Mouse (Mus musculus) CH12.LX (cell line): Measurements from ENCODE around the gene Eloa. TPM values are rescaled to one million over a fixed set of nuclear protein-coding genes. Genes with fewer than 3 reads are reported as not detected.

ENCODE experiments used
- DNase-seq: peaks from one replicate; pipeline ENCODE4 v3.0.0-alpha.2; 2013; ENCODE audit errors: extremely low read depth
- H3K27ac ChIP-seq: 2 replicates; pipeline ENCODE4 v1.5.1; 2012; ENCODE audit warnings: low read depth, mild to moderate bottlenecking, control low read depth, moderate library complexity; ENCODE audit not compliant: insufficient read depth
- H3K27me3 ChIP-seq: replicated peaks from 2 replicates; pipeline ENCODE3; 2012; ENCODE audit warnings: inconsistent platforms
- H3K36me3 ChIP-seq, 2 experiments: replicated peaks in 1 of 2; 2 replicates each; pipeline versions ENCODE3 to v1.6.1; 2012; ENCODE audit warnings: inconsistent platforms in 1 of 2, low read length in 1 of 2, mild to moderate bottlenecking in 1 of 2, mixed read lengths in 1 of 2, moderate library complexity in 1 of 2; ENCODE audit not compliant: control insufficient read depth in 1 of 2, insufficient read depth in 1 of 2
- H3K4me1 ChIP-seq, 2 experiments: 2 replicates each; pipeline ENCODE4 v1.6.1; 2012; ENCODE audit warnings: inconsistent platforms in 1 of 2, moderate library complexity in 1 of 2; ENCODE audit not compliant: insufficient read depth in 2 of 2, control insufficient read depth in 1 of 2
- H3K4me2 ChIP-seq: 2 replicates; pipeline ENCODE4 v1.6.1; 2012; ENCODE audit warnings: low read depth, mild to moderate bottlenecking, control low read depth; ENCODE audit not compliant: poor library complexity, insufficient read depth, severe bottlenecking
- H3K4me3 ChIP-seq, 3 experiments: fragments of 150-350 bp in 1 of 3; sonication (generic) in 1 of 3; replicated peaks in 1 of 3; 2 replicates each; pipeline versions ENCODE3 to v1.5.1; 2011 to 2012; ENCODE audit warnings: low read depth in 2 of 3, low read length in 2 of 3, mild to moderate bottlenecking in 2 of 3, moderate library complexity in 2 of 3, control low read depth in 1 of 3, improper control_type of control experiment in 1 of 3, inconsistent platforms in 1 of 3, mixed read lengths in 1 of 3; ENCODE audit not compliant: poor library complexity in 1 of 3
- H3K79me2 ChIP-seq: replicated peaks from 2 replicates; pipeline ENCODE4 v1.6.1; 2012; ENCODE audit warnings: mild to moderate bottlenecking, moderate library complexity; ENCODE audit not compliant: control insufficient read depth, poor library complexity, insufficient read depth, severe bottlenecking; ENCODE audit errors: extremely low read depth
- H3K9ac ChIP-seq: 2 replicates; pipeline ENCODE4 v1.6.1; 2012; ENCODE audit warnings: low read depth, mild to moderate bottlenecking, control low read depth, moderate library complexity; ENCODE audit not compliant: insufficient read depth
- H3K9me3 ChIP-seq: replicated peaks from 2 replicates; pipeline ENCODE3; 2012; ENCODE audit warnings: low read length, inconsistent platforms, mixed read lengths
- BHLHE40 ChIP-seq: IDR thresholded peaks from 2 replicates; pipeline ENCODE4 v1.6.1; 2011; ENCODE audit warnings: mild to moderate bottlenecking, low read depth, low read length, improper control_type of control experiment
- CHD1 ChIP-seq: IDR thresholded peaks from 2 replicates; pipeline ENCODE4 v1.6.1; 2012; ENCODE audit warnings: low read depth, low read length, improper control_type of control experiment, inconsistent platforms
- CHD2 ChIP-seq: IDR thresholded peaks from 2 replicates; pipeline ENCODE4 v1.6.1; 2011; ENCODE audit warnings: low read length, improper control_type of control experiment
- CTCF ChIP-seq, 2 experiments: IDR thresholded peaks in 1 of 2; conservative IDR thresholded peaks in 1 of 2; 2 replicates each; pipeline ENCODE4 v1.5.1; 2011 to 2012; ENCODE audit warnings: low read depth in 2 of 2, low read length in 2 of 2, improper control_type of control experiment in 1 of 2, inconsistent platforms in 1 of 2, mild to moderate bottlenecking in 1 of 2, moderate library complexity in 1 of 2
- E2F4 ChIP-seq: IDR thresholded peaks from 2 replicates; pipeline ENCODE4 v1.6.1; 2011; ENCODE audit warnings: low read depth, low read length, improper control_type of control experiment; ENCODE audit not compliant: insufficient replicate concordance
- ELF1 ChIP-seq: IDR thresholded peaks from 2 replicates; pipeline ENCODE4 v1.6.1; 2014; ENCODE audit warnings: low read depth, mild to moderate bottlenecking, inconsistent platforms, low read length, improper control_type of control experiment
- EP300 ChIP-seq: IDR thresholded peaks from 2 replicates; pipeline ENCODE4 v1.6.1; 2011; ENCODE audit warnings: low read length, improper control_type of control experiment
- ETS1 ChIP-seq: conservative IDR thresholded peaks from 2 replicates; pipeline ENCODE4 v1.6.1; 2012; ENCODE audit warnings: low read depth, mild to moderate bottlenecking, inconsistent platforms, low read length, improper control_type of control experiment, moderate library complexity
- GABPA ChIP-seq: IDR thresholded peaks from 2 replicates; pipeline ENCODE4 v1.6.1; 2012; ENCODE audit warnings: low read depth, low read length, improper control_type of control experiment, inconsistent platforms; ENCODE audit not compliant: insufficient replicate concordance
- HCFC1 ChIP-seq: IDR thresholded peaks from 2 replicates; pipeline ENCODE4 v1.6.1; 2012; ENCODE audit warnings: low read depth, mild to moderate bottlenecking, inconsistent platforms, low read length, improper control_type of control experiment
- IRF4 ChIP-seq: IDR thresholded peaks from 2 replicates; pipeline ENCODE4 v1.6.1; 2014; ENCODE audit warnings: low read depth, mild to moderate bottlenecking, inconsistent platforms, low read length, improper control_type of control experiment
- JUN ChIP-seq: IDR thresholded peaks from 2 replicates; pipeline ENCODE4 v1.6.1; 2011; ENCODE audit warnings: low read depth, mild to moderate bottlenecking, low read length, improper control_type of control experiment, moderate library complexity; ENCODE audit not compliant: insufficient read depth
- KAT2A ChIP-seq: IDR thresholded peaks from 2 replicates; pipeline ENCODE4 v1.6.1; 2012; ENCODE audit warnings: low read length, improper control_type of control experiment, inconsistent platforms; ENCODE audit not compliant: insufficient replicate concordance
- MAFK ChIP-seq: IDR thresholded peaks from 2 replicates; pipeline ENCODE4 v1.6.1; 2011; ENCODE audit warnings: low read length, improper control_type of control experiment; ENCODE audit not compliant: insufficient replicate concordance
- MAX ChIP-seq: IDR thresholded peaks from 2 replicates; pipeline ENCODE4 v1.6.1; 2011; ENCODE audit warnings: low read length, improper control_type of control experiment
- MAZ ChIP-seq: IDR thresholded peaks from 2 replicates; pipeline ENCODE4 v1.6.1; 2012; ENCODE audit warnings: low read depth, mild to moderate bottlenecking, inconsistent platforms, low read length, improper control_type of control experiment, moderate library complexity
- MEF2A ChIP-seq: IDR thresholded peaks from 2 replicates; pipeline ENCODE4 v1.6.1; 2014; ENCODE audit warnings: low read depth, mild to moderate bottlenecking, inconsistent platforms, low read length, improper control_type of control experiment, borderline replicate concordance
- MXI1 ChIP-seq: IDR thresholded peaks from 2 replicates; pipeline ENCODE4 v1.6.1; 2011; ENCODE audit warnings: mild to moderate bottlenecking, low read depth, low read length, improper control_type of control experiment
- NELFE ChIP-seq: IDR thresholded peaks from 2 replicates; pipeline ENCODE4 v1.6.1; 2011; ENCODE audit warnings: low read depth, low read length, improper control_type of control experiment
- NRF1 ChIP-seq: IDR thresholded peaks from 2 replicates; pipeline ENCODE4 v1.6.1; 2014; ENCODE audit warnings: low read depth, mild to moderate bottlenecking, inconsistent platforms, low read length, improper control_type of control experiment, moderate library complexity
- PAX5 ChIP-seq: IDR thresholded peaks from 2 replicates; pipeline ENCODE4 v1.6.1; 2012; ENCODE audit warnings: low read length, inconsistent platforms, mixed read lengths
- POLR2A ChIP-seq: IDR thresholded peaks from 2 replicates; pipeline ENCODE4 v1.6.1; 2011; ENCODE audit warnings: low read depth, mild to moderate bottlenecking, improper control_type of control experiment, low read length
- POLR2AphosphoS2 ChIP-seq: IDR thresholded peaks from 2 replicates; pipeline ENCODE4 v1.6.1; 2011; ENCODE audit warnings: low read depth, low read length, improper control_type of control experiment
- RAD21 ChIP-seq: IDR thresholded peaks from 2 replicates; pipeline ENCODE4 v1.6.1; 2011; ENCODE audit warnings: low read depth, mild to moderate bottlenecking, low read length, improper control_type of control experiment, moderate library complexity
- RCOR1 ChIP-seq: conservative IDR thresholded peaks from 2 replicates; pipeline ENCODE4 v1.6.1; 2012; ENCODE audit warnings: low read depth, mild to moderate bottlenecking, inconsistent platforms, low read length, improper control_type of control experiment
- SIN3A ChIP-seq: IDR thresholded peaks from 2 replicates; pipeline ENCODE4 v1.6.1; 2012; ENCODE audit warnings: low read length, improper control_type of control experiment, inconsistent platforms
- SMC3 ChIP-seq: IDR thresholded peaks from 2 replicates; pipeline ENCODE4 v1.6.1; 2011; ENCODE audit warnings: low read depth, low read length, improper control_type of control experiment
- TBP ChIP-seq: conservative IDR thresholded peaks from 2 replicates; pipeline ENCODE4 v1.6.1; 2011; ENCODE audit warnings: low read depth, low read length, improper control_type of control experiment
- TCF12 ChIP-seq: IDR thresholded peaks from 2 replicates; pipeline ENCODE4 v1.6.1; 2014; ENCODE audit warnings: low read depth, mild to moderate bottlenecking, inconsistent platforms, low read length, improper control_type of control experiment
- USF1 ChIP-seq: IDR thresholded peaks from 2 replicates; pipeline ENCODE4 v1.6.1; 2014; ENCODE audit warnings: low read depth, mild to moderate bottlenecking, inconsistent platforms, low read length, improper control_type of control experiment
- USF2 ChIP-seq: conservative IDR thresholded peaks from 2 replicates; pipeline ENCODE4 v1.6.1; 2011; ENCODE audit warnings: low read depth, low read length, improper control_type of control experiment
- ZKSCAN1 ChIP-seq: IDR thresholded peaks from 2 replicates; pipeline ENCODE4 v1.6.1; 2012; ENCODE audit warnings: low read depth, inconsistent platforms, low read length, improper control_type of control experiment, borderline replicate concordance
- ZMIZ1 ChIP-seq: IDR thresholded peaks from 2 replicates; pipeline ENCODE4 v1.6.1; 2012; ENCODE audit warnings: low read depth, mild to moderate bottlenecking, inconsistent platforms, low read length, improper control_type of control experiment
- ZNF384 ChIP-seq: IDR thresholded peaks from 2 replicates; pipeline ENCODE4 v1.6.1; 2012; ENCODE audit warnings: low read depth, low read length, improper control_type of control experiment, inconsistent platforms
- dilution Hi-C: fragments of 300-500 bp; cut with MboI; formaldehyde crosslinking; loops from 2 replicates; pipeline ENCODE4 v1.14.3; 2020; ENCODE audit warnings: low sequenced_read_pairs; ENCODE audit not compliant: extremely low pct_unique_long_range_greater_than_20kb, extremely low pct_ligation_motif_present
- in situ Hi-C: fragments of 300-500 bp; cut with MboI; formaldehyde crosslinking; loops from 3 replicates; pipeline ENCODE4 v1.14.3; 2019; ENCODE audit warnings: low sequenced_read_pairs, low pct_ligation_motif_present, low pct_unique_long_range_greater_than_20kb, mixed read lengths
- polyA plus RNA-seq: library from polyadenylated mRNA; unstranded; fragments of >175 nt; gene quantifications from 2 replicates; pipeline ENCODE4 v1.2.1, GENCODE M21; 2012; ENCODE audit warnings: low read depth; ENCODE audit not compliant: insufficient read length
- total RNA-seq, 2 experiments: library from RNA; depleted of rRNA; stranded (reverse); fragments of 300-350 nt in 1 of 2; fragments of >200 nt in 1 of 2; gene quantifications; 2 replicates each; pipeline ENCODE4 v1.2.3; 2012 to 2014

Eloa gene
- total and polyA plus RNA-seq, 3 experiments, result 45.8 to 66.2 (median 66.0) TPM

- H3K27me3 ChIP-seq, result no peaks in the 10 kb centered on the region
- H3K9ac ChIP-seq, result peak overlapping the region; percentile 47; the same call in 1 of the 2 replicates
- in situ Hi-C loops, result no loop called here
- no peaks in the 10 kb centered on the region for H3K9me3 ChIP-seq
- TF ChIP-seq E2F4, result no peak
- TF ChIP-seq ETS1, result peak; percentile 73; the same call in 1 of the 2 replicates
- no peak for TF ChIP-seq MAX
- TF ChIP-seq RCOR1, result no peak
- no peak for TF ChIP-seq JUN
- peak; percentile 59; the same call in 1 of the 2 replicates for TF ChIP-seq MAFK
- peak; percentile 59; the same call in 1 of the 2 replicates for TF ChIP-seq CHD2
- 0 out of 2 replicates have a peak, but pooled peaks have one; percentile 14 for TF ChIP-seq ZMIZ1
- TF ChIP-seq RAD21, result no peak
- no peak for TF ChIP-seq CHD1
- no peak for TF ChIP-seq HCFC1
- TF ChIP-seq MXI1, result no peak; the same call in 1 of the 2 replicates
- TF ChIP-seq BHLHE40, result peak; percentile 94
- TF ChIP-seq MEF2A, result no peak
- TF ChIP-seq TCF12, result peak; percentile 62; the same call in 1 of the 2 replicates
- no peak for TF ChIP-seq POLR2A
- no peak for TF ChIP-seq USF1
- no peak for TF ChIP-seq ZKSCAN1
- TF ChIP-seq SMC3, result no peak; the same call in 1 of the 2 replicates
- TF ChIP-seq POLR2AphosphoS2, result no peak
- TF ChIP-seq SIN3A, result peak; percentile 53
- TF ChIP-seq ZNF384, result no peak
- no peak for TF ChIP-seq PAX5
- TF ChIP-seq TBP, result no peak
- peak; percentile 23; the same call in 1 of the 2 replicates for TF ChIP-seq IRF4
- no peak for TF ChIP-seq CTCF (conservative IDR thresholded peaks at IDR 0.05 in 1 of 2, IDR thresholded peaks at IDR 0.05 in 1 of 2; ENCODE audit: low read depth in 2 of 2, low read length in 2 of 2)
- TF ChIP-seq EP300, result peak; percentile 53
- TF ChIP-seq ELF1, result no peak
- no peak for TF ChIP-seq MAZ
- no peak for TF ChIP-seq KAT2A
- TF ChIP-seq USF2, result no peak
- no peak for TF ChIP-seq NELFE
- no peak for TF ChIP-seq GABPA
- no peak for TF ChIP-seq NRF1
- TF ChIP-seq, all 38 proteins: peak for 9
- H3K4me2 ChIP-seq, result 0 out of 2 replicates have a peak overlapping the region, but pooled peaks have one; percentile 12
- dilution Hi-C loops, result no loop called here
- H3K36me3 ChIP-seq, result peaks cover 37 to 42% of the 10 kb centered on the region in 2 experiments
- H3K27ac ChIP-seq, result peak overlapping the region; percentile 84
- H3K4me1 ChIP-seq, result peaks cover 33 to 81% of the 10 kb centered on the region in 2 experiments
- no peak for DNase-seq
- H3K79me2 ChIP-seq, result peaks cover 25% of the 10 kb centered on the region
- H3K4me3 ChIP-seq, result no peak overlapping the region
Observed at GRCm38 (mm10) chr4:136046888-136047287, 25.3 kb upstream of the Eloa start.
